Mouse (Mus musculus) stomach, postnatal 0 days (tissue): ENCODE results near the gene Pet100.

Source experiments
- CTCF ChIP-seq: IDR thresholded peaks from 2 replicates; pipeline ENCODE4 v1.5.1; 2016; ENCODE audit warnings: antibody characterized with exemption, low read depth, mild to moderate bottlenecking, moderate library complexity
- EP300 ChIP-seq: optimal IDR thresholded peaks from 2 replicates; pipeline ENCODE3; 2016; ENCODE audit warnings: antibody characterized with exemption

DNA sequence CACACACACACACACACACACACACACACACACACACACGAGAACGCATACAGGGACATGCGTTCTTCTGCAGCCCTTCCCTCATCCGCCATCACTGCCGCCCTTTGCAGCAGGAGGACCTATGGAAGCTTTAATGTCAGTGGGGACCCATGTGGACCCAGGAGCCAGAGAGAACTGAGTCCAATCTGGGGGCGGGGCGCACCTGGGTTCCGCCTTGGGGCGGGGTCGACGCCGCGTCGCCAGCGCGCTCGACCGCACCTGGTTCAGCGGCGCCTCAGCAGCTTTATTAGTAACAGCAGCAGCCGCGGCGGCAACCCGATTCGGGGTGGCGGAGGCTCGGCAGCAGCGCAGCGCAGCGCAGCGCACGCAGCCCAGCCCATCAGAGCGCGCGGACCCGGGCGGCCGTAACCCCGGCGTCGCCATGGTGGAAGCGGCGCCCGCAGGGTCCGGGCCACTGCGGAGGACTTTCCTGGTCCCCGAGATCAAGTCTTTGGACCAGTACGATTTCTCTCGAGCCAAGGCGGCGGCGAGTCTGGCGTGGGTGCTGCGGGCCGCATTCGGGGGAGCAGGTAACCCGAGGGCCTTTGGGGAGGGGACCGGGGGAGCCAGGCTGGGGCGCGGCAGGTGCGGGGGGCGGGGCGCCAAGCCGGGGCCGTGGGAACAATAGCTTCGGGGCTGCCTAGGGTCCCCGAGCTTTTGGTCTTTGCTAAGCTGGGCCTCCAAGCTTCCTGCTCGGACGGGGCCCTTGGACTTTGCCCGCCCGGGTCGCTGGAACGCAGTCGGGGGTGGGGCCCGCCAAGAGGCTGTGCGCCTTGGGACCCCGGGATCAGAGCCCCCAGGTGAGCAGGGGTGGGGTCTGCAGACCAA is 33.7 kb upstream of the Pet100 start:
- TF ChIP-seq CTCF (no peak), EP300 (no peak)
